Mouse (Mus musculus) midbrain, embryonic 10.5 days (tissue): ENCODE measurements at regions not wholly inside any gene's neighbourhood (a gene's known extent, or its start where the extent isn't known, plus 50 kb on each side); places are given as distances from the start of the nearest gene placed in this dataset.
"Not testable (repeated sequence)": the region's sequence is repeated elsewhere in the genome, so short reads cannot be mapped to it uniquely, and the experiment has no call there.

ENCODE experiments used
- DNase-seq: peaks from one replicate; pipeline ENCODE4 v3.0.0-alpha.2; 2017; ENCODE audit warnings: low spot score
- H3K27ac ChIP-seq: fragments of 300-500 bp; sonication (generic); replicated peaks from 2 replicates; pipeline ENCODE4 v1.5.1; 2016; ENCODE audit warnings: mild to moderate bottlenecking
- H3K27me3 ChIP-seq: fragments of 300-500 bp; sonication (generic); 2 replicates; pipeline ENCODE4 v1.6.1; 2016; ENCODE audit warnings: low read depth, mild to moderate bottlenecking; ENCODE audit not compliant: poor library complexity, severe bottlenecking
- H3K36me3 ChIP-seq: fragments of 300-500 bp; sonication (generic); 2 replicates; pipeline ENCODE4 v1.6.1; 2016; ENCODE audit warnings: mild to moderate bottlenecking, moderate library complexity
- H3K4me1 ChIP-seq: fragments of 300-500 bp; sonication (generic); 2 replicates; pipeline ENCODE4 v1.6.1; 2016
- H3K4me3 ChIP-seq: fragments of 300-500 bp; sonication (generic); 2 replicates; pipeline ENCODE4 v1.5.1; 2016; ENCODE audit warnings: mild to moderate bottlenecking, moderate library complexity
- H3K9me3 ChIP-seq: fragments of 300-500 bp; sonication (generic); replicated peaks from 2 replicates; pipeline ENCODE4 v1.6.1; 2016; ENCODE audit warnings: mild to moderate bottlenecking
- WGBS: fragments of 180-500 bp; shearing (Covaris S2); methylation state at CpG from one replicate; pipeline ENCODE4 v1.1.7; 2016; 5-methylcytosine and 5-hydroxymethylcytosine counted together

DNA sequence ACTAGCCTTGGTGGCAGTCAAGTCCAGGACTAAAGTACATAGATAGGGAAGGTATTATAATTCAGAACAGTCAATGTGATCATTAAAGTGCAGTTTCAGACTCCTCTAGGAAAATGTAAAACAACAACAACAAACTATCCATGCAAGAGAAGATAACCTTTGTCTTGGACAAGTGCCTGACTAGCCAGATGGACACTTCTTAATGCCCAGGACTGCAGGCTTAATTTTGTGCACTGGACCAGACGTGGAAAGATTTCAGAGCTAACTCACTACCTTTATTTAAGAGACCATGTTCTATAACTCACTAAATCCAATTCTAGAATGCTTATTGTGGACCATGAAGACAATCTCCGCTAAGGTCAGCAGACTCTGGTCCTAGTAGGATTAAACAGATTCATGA is 215.6 kb upstream of the Stxbp5 start:
- no peak for DNase-seq
- Histone ChIP-seq H3K27ac (no peak overlapping the region), H3K36me3 (no peaks in the 10 kb centered on the region), H3K27me3 (no peaks in the 10 kb centered on the region), H3K4me1 (no peaks in the 10 kb centered on the region), H3K9me3 (no peaks in the 10 kb centered on the region), H3K4me3 (no peak overlapping the region)
- WGBS, result 78% methylated on average over 2 of the region's 2 CpGs

DNA sequence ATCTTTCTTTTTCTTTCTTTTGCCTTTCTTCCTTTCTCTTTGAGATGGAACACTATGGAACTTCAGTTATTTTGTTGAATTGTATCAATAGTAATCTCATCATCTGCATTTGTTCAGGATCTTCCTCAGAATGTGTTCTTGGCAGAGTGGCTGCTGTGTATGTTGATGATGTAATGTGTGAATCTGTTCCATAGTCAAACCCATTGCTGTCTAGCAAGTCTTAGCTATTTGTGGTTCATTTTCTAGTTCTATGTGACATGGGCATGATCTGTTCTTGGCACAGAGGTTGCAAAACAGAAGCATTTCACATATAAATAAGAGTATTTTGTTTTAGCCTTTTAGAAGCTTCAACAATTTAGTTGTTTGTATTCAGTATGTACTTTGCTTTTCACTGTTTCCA is 212.4 kb upstream of the Stxbp5 start:
- no peaks in the 10 kb centered on the region for H3K9me3 ChIP-seq
- H3K27me3 ChIP-seq, result no peaks in the 10 kb centered on the region
- no peak for DNase-seq
- no peaks in the 10 kb centered on the region for H3K36me3 ChIP-seq
- no peak overlapping the region for H3K4me3 ChIP-seq
- H3K27ac ChIP-seq, result no peak overlapping the region
- H3K4me1 ChIP-seq, result no peaks in the 10 kb centered on the region

- H3K4me1 ChIP-seq, result no peaks in the 10 kb centered on the region
- no peaks in the 10 kb centered on the region for H3K9me3 ChIP-seq
- H3K27me3 ChIP-seq, result no peaks in the 10 kb centered on the region
- H3K4me3 ChIP-seq, result no peak overlapping the region
- DNase-seq, result no peak
- no peak overlapping the region for H3K27ac ChIP-seq
- 93% methylated on average over 4 of the region's 4 CpGs for WGBS
- H3K36me3 ChIP-seq, result no peaks in the 10 kb centered on the region
Measured at GRCm38 (mm10) chr10:10111055-10111454, 210.2 kb upstream of the Stxbp5 start.

DNA sequence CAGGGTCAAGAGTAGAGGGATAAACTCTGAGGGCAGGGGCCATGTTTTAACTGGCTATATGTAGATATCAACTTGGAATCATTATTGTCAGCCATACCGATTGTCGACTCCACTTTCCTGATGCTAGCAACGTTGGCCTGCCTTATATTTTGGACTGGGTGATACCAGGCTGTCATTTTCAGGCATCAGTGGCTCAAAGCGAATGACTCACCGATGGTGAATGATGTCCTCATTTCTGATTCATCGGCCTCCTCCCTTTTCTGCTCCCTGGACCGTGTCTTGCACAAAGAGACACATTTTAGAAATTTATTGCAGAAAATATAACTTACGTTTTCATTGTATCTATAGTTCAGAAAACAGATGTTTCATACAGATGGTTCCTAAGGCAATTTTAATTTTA is 209.0 kb upstream of the Stxbp5 start:
- no peak overlapping the region for H3K27ac ChIP-seq
- no peak overlapping the region for H3K4me3 ChIP-seq
- 92% methylated on average over 8 of the region's 8 CpGs for WGBS
- H3K27me3 ChIP-seq, result no peaks in the 10 kb centered on the region
- no peaks in the 10 kb centered on the region for H3K36me3 ChIP-seq
- H3K9me3 ChIP-seq, result no peaks in the 10 kb centered on the region
- DNase-seq, result no peak
- H3K4me1 ChIP-seq, result no peaks in the 10 kb centered on the region

DNA sequence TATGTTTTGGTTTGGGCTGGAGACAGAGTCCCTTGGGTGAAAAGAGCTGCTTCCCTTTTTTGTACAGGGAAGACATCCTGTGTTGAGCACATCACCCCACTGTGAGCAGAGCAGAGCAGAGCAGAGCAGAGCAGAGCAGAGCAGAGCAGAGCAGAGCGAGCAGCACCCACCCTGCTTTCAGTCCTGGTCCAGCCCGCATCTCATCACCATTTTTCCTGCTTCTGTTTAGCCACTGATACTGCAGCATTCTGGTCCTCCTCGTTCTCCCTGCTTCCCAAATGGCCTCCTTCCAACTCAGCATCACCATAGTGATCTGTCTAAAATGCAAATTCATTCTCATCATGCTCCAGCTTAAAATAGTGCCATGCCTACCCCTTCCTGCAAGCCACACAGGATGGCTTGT is 206.2 kb upstream of the Stxbp5 start:
- Histone ChIP-seq H3K4me3 (no peak overlapping the region), H3K36me3 (no peaks in the 10 kb centered on the region), H3K9me3 (no peaks in the 10 kb centered on the region), H3K4me1 (no peaks in the 10 kb centered on the region), H3K27me3 (no peaks in the 10 kb centered on the region), H3K27ac (no peak overlapping the region)
- no peak for DNase-seq
- WGBS, result 70% methylated on average over 3 of the region's 3 CpGs

GRCm38 (mm10) chr10:10106646-10107045 is 205.8 kb upstream of the Stxbp5 start:
- Histone ChIP-seq H3K4me1 (no peaks in the 10 kb centered on the region), H3K27me3 (no peaks in the 10 kb centered on the region), H3K4me3 (no peak overlapping the region), H3K9me3 (no peaks in the 10 kb centered on the region), H3K36me3 (no peaks in the 10 kb centered on the region), H3K27ac (no peak overlapping the region)
- DNase-seq, result no peak
- WGBS, result 86% methylated on average over 1 of the region's 1 CpGs

DNA sequence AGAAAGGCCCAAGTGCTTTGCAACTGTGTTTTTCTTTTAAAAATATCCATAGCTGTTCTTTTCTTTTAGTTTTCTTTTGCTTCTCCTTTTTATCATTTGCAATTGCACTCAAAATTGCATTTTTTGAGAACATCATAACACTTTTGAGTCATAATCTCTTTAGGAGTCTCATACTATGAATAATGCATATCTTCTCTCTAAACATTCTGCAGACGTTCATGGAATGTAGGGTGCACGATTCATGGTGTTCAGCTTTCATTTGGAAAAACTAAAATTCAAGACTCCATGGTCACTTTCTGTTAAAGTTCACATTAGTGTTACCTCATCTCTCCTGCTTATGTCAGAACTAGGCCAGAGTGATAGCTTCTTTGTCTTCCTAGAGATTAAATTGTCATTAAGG is 200.8 kb upstream of the Stxbp5 start:
- H3K27ac ChIP-seq, result no peak overlapping the region
- no peaks in the 10 kb centered on the region for H3K27me3 ChIP-seq
- H3K4me1 ChIP-seq, result no peaks in the 10 kb centered on the region
- WGBS, result 81% methylated on average over 2 of the region's 2 CpGs
- no peak for DNase-seq
- no peaks in the 10 kb centered on the region for H3K36me3 ChIP-seq
- no peak overlapping the region for H3K4me3 ChIP-seq
- H3K9me3 ChIP-seq, result no peaks in the 10 kb centered on the region

DNA sequence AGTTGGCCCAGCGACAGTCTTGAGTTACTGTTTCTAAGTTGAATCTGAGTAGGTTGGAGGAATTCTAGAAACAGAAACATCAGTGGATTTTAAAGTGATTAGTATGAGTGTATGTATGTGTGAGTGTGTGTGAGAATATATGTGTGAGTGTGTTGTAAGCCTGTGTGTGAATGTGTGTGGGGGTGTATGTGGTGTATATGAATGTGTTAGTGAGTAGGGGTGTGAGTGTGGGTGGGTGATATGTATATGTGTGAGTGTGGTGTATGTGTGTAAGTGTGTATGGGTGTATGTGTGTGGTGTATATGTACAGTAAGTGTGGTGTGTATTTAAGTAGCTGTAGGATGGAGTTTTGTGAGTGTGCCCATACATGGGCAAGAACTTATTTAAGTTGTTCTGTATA is 197.6 kb upstream of the Stxbp5 start:
- Histone ChIP-seq H3K4me3 (no peak overlapping the region), H3K36me3 (no peaks in the 10 kb centered on the region), H3K27ac (no peak overlapping the region), H3K9me3 (no peaks in the 10 kb centered on the region), H3K4me1 (no peaks in the 10 kb centered on the region), H3K27me3 (no peaks in the 10 kb centered on the region)
- WGBS, result 89% methylated on average over 1 of the region's 1 CpGs
- no peak for DNase-seq

DNA sequence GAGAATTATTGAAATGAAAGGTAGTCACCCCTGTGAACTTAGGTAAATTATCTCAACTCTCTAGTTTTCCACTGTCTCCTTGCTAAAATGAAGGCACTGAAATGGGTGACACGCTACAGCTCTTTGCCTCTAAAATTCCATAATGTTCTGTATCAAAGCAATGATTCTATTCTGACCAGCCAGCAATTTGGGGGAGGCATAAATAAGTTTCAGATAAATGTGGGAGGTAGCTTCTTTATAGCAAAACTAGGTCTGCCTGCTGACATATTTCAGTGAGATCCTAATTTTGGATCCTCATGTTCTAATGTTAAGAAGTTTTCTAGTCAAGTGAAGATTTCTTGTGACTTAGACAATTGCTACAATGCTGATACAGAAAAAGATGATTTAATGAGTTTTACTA is 193.2 kb upstream of the Stxbp5 start:
- no peak overlapping the region for H3K27ac ChIP-seq
- no peak overlapping the region for H3K4me3 ChIP-seq

GRCm38 (mm10) chr10:10093713-10094112 is 192.8 kb upstream of the Stxbp5 start:
- no peak for DNase-seq
- H3K9me3 ChIP-seq, result no peaks in the 10 kb centered on the region
- no peaks in the 10 kb centered on the region for H3K4me1 ChIP-seq
- H3K36me3 ChIP-seq, result no peaks in the 10 kb centered on the region
- whole genome bisulfite sequencing, result 75% methylated on average over 2 of the region's 2 CpGs
- H3K4me3 ChIP-seq, result no peak overlapping the region
- no peaks in the 10 kb centered on the region for H3K27me3 ChIP-seq
- H3K27ac ChIP-seq, result no peak overlapping the region

More for the DNA sequence above, 193.2 kb upstream of the Stxbp5 start:
- Histone ChIP-seq H3K4me1 (no peaks in the 10 kb centered on the region), H3K27me3 (no peaks in the 10 kb centered on the region), H3K9me3 (no peaks in the 10 kb centered on the region), H3K36me3 (no peaks in the 10 kb centered on the region)
- WGBS, result 88% methylated on average over 1 of the region's 1 CpGs
- DNase-seq, result no peak

- H3K9me3 ChIP-seq, result no peaks in the 10 kb centered on the region
- WGBS, result 91% methylated on average over 4 of the region's 4 CpGs
- H3K4me3 ChIP-seq, result no peak overlapping the region
- no peak for DNase-seq
- no peaks in the 10 kb centered on the region for H3K4me1 ChIP-seq
- H3K27ac ChIP-seq, result no peak overlapping the region
- H3K27me3 ChIP-seq, result no peaks in the 10 kb centered on the region
- H3K36me3 ChIP-seq, result no peaks in the 10 kb centered on the region
Measured at GRCm38 (mm10) chr10:10085934-10086333, 185.1 kb upstream of the Stxbp5 start.

DNA sequence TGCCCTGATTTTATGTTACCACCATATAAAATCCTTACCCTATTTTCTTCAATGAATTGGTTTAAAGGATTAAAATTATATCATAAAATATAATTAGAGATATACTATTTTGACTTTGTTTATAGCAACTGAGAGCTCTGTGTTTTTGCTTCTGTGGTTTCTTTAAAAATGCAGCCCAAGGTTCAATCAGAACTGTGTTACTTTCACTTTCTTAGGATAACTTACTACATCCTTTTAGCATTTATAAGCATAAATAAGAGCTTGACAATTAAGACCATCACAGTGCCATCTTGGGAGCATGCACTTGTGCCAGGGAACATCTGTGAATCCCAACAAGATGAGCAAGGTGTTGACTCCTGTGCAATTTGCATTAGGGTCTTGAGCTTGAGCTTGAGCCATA is 169.3 kb upstream of the Stxbp5 start:
- H3K27me3 ChIP-seq, result no peaks in the 10 kb centered on the region
- H3K9me3 ChIP-seq, result no peaks in the 10 kb centered on the region
- no peaks in the 10 kb centered on the region for H3K36me3 ChIP-seq
- H3K27ac ChIP-seq, result no peak overlapping the region
- H3K4me1 ChIP-seq, result no peaks in the 10 kb centered on the region
- no peak overlapping the region for H3K4me3 ChIP-seq
- no peak for DNase-seq

DNA sequence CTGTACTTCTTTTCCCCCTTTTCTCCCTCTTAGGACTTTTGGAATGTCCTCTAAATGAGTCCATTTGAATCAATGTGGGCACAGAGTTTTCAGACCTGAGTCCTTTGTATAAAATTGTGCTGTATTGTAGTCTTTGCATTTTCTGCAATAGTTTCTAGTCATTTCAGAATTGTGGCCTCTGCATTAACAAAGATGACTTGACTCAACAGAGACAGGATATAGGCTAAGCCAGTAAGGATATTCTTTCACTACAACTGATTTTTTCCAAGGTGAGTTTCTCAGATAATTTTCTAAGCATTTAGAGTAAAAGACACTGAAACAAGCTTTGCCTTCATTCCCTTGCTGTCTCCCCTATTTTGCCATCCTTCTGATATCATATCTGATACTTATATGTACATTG is 168.8 kb upstream of the Stxbp5 start:
- H3K4me3 ChIP-seq, H3K27ac ChIP-seq, DNase-seq, H3K27me3 ChIP-seq, H3K36me3 ChIP-seq, H3K4me1 ChIP-seq, H3K9me3 ChIP-seq: not testable (repeated sequence)

- WGBS, result 76% methylated on average over 1 of the region's 1 CpGs
- no peak overlapping the region for H3K27ac ChIP-seq
- no peaks in the 10 kb centered on the region for H3K9me3 ChIP-seq
- no peak for DNase-seq
- H3K4me1 ChIP-seq, result no peaks in the 10 kb centered on the region
- H3K36me3 ChIP-seq, result no peaks in the 10 kb centered on the region
- H3K27me3 ChIP-seq, result no peaks in the 10 kb centered on the region
- H3K4me3 ChIP-seq, result no peak overlapping the region
Measured at GRCm38 (mm10) chr10:10046753-10047152, 145.9 kb upstream of the Stxbp5 start.
